In the genomic region with DNA sequence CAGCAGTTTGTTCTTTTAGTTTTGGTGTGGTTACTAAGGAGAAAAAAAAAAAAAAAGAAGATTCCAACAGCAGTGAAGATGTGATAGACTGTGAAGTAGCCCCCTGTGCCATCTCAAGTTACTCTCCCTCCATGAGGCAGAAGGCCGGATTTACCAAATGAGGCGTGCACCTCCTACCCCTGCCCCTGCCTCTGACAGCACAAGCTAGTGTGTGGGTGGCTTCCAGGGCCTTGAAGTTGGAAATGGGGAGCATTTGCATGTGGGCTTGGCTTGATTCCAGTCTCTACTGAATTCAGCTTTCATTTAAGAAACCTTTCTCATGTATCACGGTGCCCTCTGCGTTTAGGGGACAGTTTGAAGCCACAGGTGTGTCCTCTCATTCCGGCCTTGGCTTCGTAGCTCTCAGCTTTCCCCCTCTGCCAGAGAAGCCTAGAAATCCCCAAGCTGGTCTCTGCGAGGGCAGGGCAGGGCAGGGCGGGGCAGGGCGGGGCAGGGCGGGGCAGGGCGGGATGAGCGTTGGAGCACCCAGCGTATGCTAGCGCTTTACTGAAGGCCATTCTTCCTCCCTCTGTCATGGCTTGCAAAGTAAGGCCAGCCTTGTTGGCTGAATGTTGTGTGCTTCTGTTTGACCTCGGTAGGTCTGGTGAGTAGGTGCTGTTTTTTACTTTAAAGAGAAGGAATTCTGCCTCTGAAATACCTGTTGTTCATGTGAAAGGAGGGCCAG, we compare ENCODE assay signal across 9 mouse cellular contexts. TPM values are rescaled to one million over a fixed set of nuclear protein-coding genes. Genes with fewer than 3 reads are reported as not detected.
A peak's percentile ranks its signal among the peaks of the same experiment; 100 is the strongest.
DNase-seq lines count a peak whose midpoint lies in the region; ATAC-seq and TF ChIP-seq lines count a peak whose summit lies in the region.
"Had no signal": no experiment of that assay in that cellular context is flagged by ENCODE, and none has a peak within 500 bp of the region (broad histone marks: within the 10 kb centered on the region; RNA-seq: fewer than 3 reads in every experiment).

No protein-coding gene starts in this region.

- no peak overlapping the region for H3K4me3 ChIP-seq in layer of hippocampus, adult 2 months
- H3K4me3 ChIP-seq in forebrain, embryonic 15.5 days: no peak overlapping the region
- H3K4me3 ChIP-seq: myocyte had no signal

- H3K9me3 ChIP-seq in forebrain, embryonic 15.5 days: no peaks in the 10 kb centered on the region

- no peaks in the 10 kb centered on the region for H3K27me3 ChIP-seq in forebrain, embryonic 15.5 days

- H3K4me2 ChIP-seq in forebrain, embryonic 15.5 days (replicated peaks): no peak overlapping the region

- no peaks in the 10 kb centered on the region for H3K36me3 ChIP-seq in forebrain, embryonic 15.5 days

- TF ChIP-seq CTCF in layer of hippocampus, adult 2 months (conservative IDR thresholded peaks at IDR 0.05): no peak

- peak; percentile 41 to 60 for DNase-seq in layer of hippocampus, adult 2 months (ENCODE audit: low spot score in 2 of 2)
- no peak for DNase-seq in layer of hippocampus, postnatal 25 days (ENCODE audit: extremely low spot score in 1 of 2, low spot score in 1 of 2)
- peak; percentile 49 for DNase-seq in adrenal gland, postnatal 14 days
- no peak for DNase-seq in B cell, adult 2 months
- no peak for DNase-seq in right cerebral cortex, postnatal 25 days
- DNase-seq in heart, adult 9 months (ENCODE audit: low spot score in 2 of 2): no peak

- WGBS in forebrain, embryonic 15.5 days: 31% methylated on average over 15 of the region's 15 CpGs

- H3K4me1 ChIP-seq in forebrain, embryonic 15.5 days: peaks cover 12% of the 10 kb centered on the region

- no peak overlapping the region for H3K9ac ChIP-seq in forebrain, embryonic 15.5 days (replicated peaks)

- ATAC-seq in forebrain, embryonic 15.5 days (replicated peaks): peak; percentile 54; the same call in 1 of the 2 replicates
- ATAC-seq in megakaryocyte-erythroid progenitor cell, adult 5-6 weeks (replicated peaks; ENCODE audit: low FRiP score, low TSS enrichment, poor library complexity, severe bottlenecking): peak; percentile 35; the same call in 1 of the 2 replicates

- peak overlapping the region; percentile 70 for H3K27ac ChIP-seq in layer of hippocampus, adult 2 months
- H3K27ac ChIP-seq in forebrain, embryonic 15.5 days (replicated peaks): no peak overlapping the region

RNA-seq across cellular contexts. Expression of a gene that starts 21.6 kb away (rescaled TPM):
- 10 to 100 TPM; 61.7 to 67.0 TPM for total RNA-seq in layer of hippocampus, adult 2 months (2021)
- total RNA-seq in layer of hippocampus, postnatal 25 days (2021): 10 to 100 TPM; 62.8 to 65.1 TPM
- total RNA-seq in adrenal gland, postnatal 14 days (2021): 24.6 and 28.0 TPM in 2 replicates
- polyA plus RNA-seq in forebrain, embryonic 15.5 days (2015; fragmentation: Nextera tagmentation; extraction: Ambion mirVana): 17.4 and 19.5 TPM in 2 replicates
- 12.5 and 15.9 TPM in 2 replicates for total RNA-seq in megakaryocyte-erythroid progenitor cell, adult 5-6 weeks (2014; fragmentation: Nextera tagmentation)
- 14.2 and 21.6 TPM in 2 replicates for total RNA-seq in megakaryocyte-erythroid progenitor cell, adult 5-6 weeks (2017)

Comparison
In these comparisons a context has a peak if more than half of its experiments do, and no peak if none do; other contexts are left out.
1. DNase-seq: peak in layer of hippocampus, adult 2 months (2 of 2) and adrenal gland, postnatal 14 days (single experiment); none in layer of hippocampus, postnatal 25 days (0 of 2), B cell, adult 2 months (0 of 2), right cerebral cortex, postnatal 25 days (single experiment) and heart, adult 9 months (0 of 2).